Mouse (Mus musculus) neural tube, embryonic 13.5 days (tissue): ENCODE results near the gene Bicc1. TPM values are rescaled to one million over a fixed set of nuclear protein-coding genes. Genes with fewer than 3 reads are reported as not detected.

ENCODE experiments used
- ATAC-seq: fragments of 200-750 bp; cut with Nextera tagmentation; 2 replicates; pipeline ENCODE4 v1.8.0; 2017; ENCODE audit warnings: low read depth, mild to moderate bottlenecking, moderate TSS enrichment, moderate library complexity
- H3K27ac ChIP-seq: fragments of 300-500 bp; sonication (generic); replicated peaks from 2 replicates; pipeline ENCODE4 v1.5.1; 2015; ENCODE audit warnings: moderate library complexity, mild to moderate bottlenecking, inconsistent platforms
- H3K27me3 ChIP-seq: fragments of 300-500 bp; sonication (generic); 2 replicates; pipeline ENCODE4 v1.6.1; 2015; ENCODE audit warnings: mild to moderate bottlenecking, inconsistent platforms
- H3K36me3 ChIP-seq: fragments of 300-500 bp; sonication (generic); 2 replicates; pipeline ENCODE4 v1.6.1; 2015; ENCODE audit warnings: mild to moderate bottlenecking, inconsistent platforms
- H3K4me1 ChIP-seq: fragments of 300-500 bp; sonication (generic); replicated peaks from 2 replicates; pipeline ENCODE4 v1.6.1; 2015; ENCODE audit warnings: inconsistent platforms
- H3K4me2 ChIP-seq: fragments of 300-500 bp; sonication (generic); 2 replicates; pipeline ENCODE4 v1.6.1; 2015; ENCODE audit warnings: inconsistent platforms, mild to moderate bottlenecking, moderate library complexity
- H3K4me3 ChIP-seq: fragments of 300-500 bp; sonication (generic); 2 replicates; pipeline ENCODE4 v1.5.1; 2015; ENCODE audit warnings: mild to moderate bottlenecking, inconsistent platforms
- H3K9ac ChIP-seq: fragments of 300-500 bp; sonication (generic); 2 replicates; pipeline ENCODE4 v1.6.1; 2015; ENCODE audit warnings: moderate library complexity, mild to moderate bottlenecking, inconsistent platforms
- H3K9me3 ChIP-seq: fragments of 300-500 bp; sonication (generic); 2 replicates; pipeline ENCODE4 v1.6.1; 2016; ENCODE audit warnings: inconsistent platforms
- WGBS: fragments of 180-500 bp; shearing (Covaris S2); methylation state at CpG from one replicate; pipeline ENCODE4 v1.1.7; 2015; 5-methylcytosine and 5-hydroxymethylcytosine counted together
- polyA plus RNA-seq: library from polyadenylated mRNA; unstranded; fragments of >200 nt; fragmentation: Nextera tagmentation; extraction: Ambion mirVana; gene quantifications from 2 replicates; pipeline ENCODE4 v1.2.1, GENCODE M21; 2015

The Bicc1 gene
- polyA plus RNA-seq, 1 experiment from 2014 or later, result 5.9 TPM

GRCm38 (mm10) chr10:71138132-71138851, 21.2 kb downstream of the Bicc1 start:
- WGBS, result 69% methylated on average over 14 of the region's 14 CpGs

GRCm38 (mm10) chr10:71137606-71138005, 21.9 kb downstream of the Bicc1 start:
- 97% methylated on average over 9 of the region's 9 CpGs for WGBS

More at GRCm38 (mm10) chr10:71138132-71138851, 21.2 kb downstream of the Bicc1 start:
- Histone ChIP-seq H3K36me3 (no peaks in the 10 kb centered on the region), H3K9ac (no peak overlapping the region), H3K4me1 (no peaks in the 10 kb centered on the region), H3K4me3 (no peak overlapping the region), H3K4me2 (no peak overlapping the region), H3K27ac (no peak overlapping the region), H3K27me3 (no peaks in the 10 kb centered on the region), H3K9me3 (peaks cover 6% of the 10 kb centered on the region; the same call in 1 of the 2 replicates)
- ATAC-seq, result no peak

GRCm38 (mm10) chr10:71131333-71131732, 28.2 kb downstream of the Bicc1 start:
- Histone ChIP-seq H3K36me3 (no peaks in the 10 kb centered on the region), H3K9ac (no peak overlapping the region), H3K4me1 (no peaks in the 10 kb centered on the region), H3K4me3 (no peak overlapping the region), H3K9me3 (no peaks in the 10 kb centered on the region), H3K27me3 (no peaks in the 10 kb centered on the region), H3K4me2 (no peak overlapping the region), H3K27ac (no peak overlapping the region)
- WGBS, result 75% methylated on average over 9 of the region's 9 CpGs
- ATAC-seq, result no peak

More at GRCm38 (mm10) chr10:71137606-71138005, 21.9 kb downstream of the Bicc1 start:
- no peak overlapping the region for H3K4me2 ChIP-seq
- H3K27ac ChIP-seq, result no peak overlapping the region
- H3K9ac ChIP-seq, result no peak overlapping the region
- H3K27me3 ChIP-seq, result no peaks in the 10 kb centered on the region
- no peaks in the 10 kb centered on the region for H3K4me1 ChIP-seq
- H3K4me3 ChIP-seq, result no peak overlapping the region
- H3K36me3 ChIP-seq, result no peaks in the 10 kb centered on the region
- 0 out of 2 replicates have a peak, but pooled peaks cover 4% of the 10 kb centered on the region for H3K9me3 ChIP-seq
- no peak for ATAC-seq

- no peak overlapping the region for H3K4me2 ChIP-seq
- no peaks in the 10 kb centered on the region for H3K4me1 ChIP-seq
- no peak overlapping the region for H3K27ac ChIP-seq
- ATAC-seq, result no peak
- H3K27me3 ChIP-seq, result no peaks in the 10 kb centered on the region
- H3K9ac ChIP-seq, result no peak overlapping the region
- WGBS, result 61% methylated on average over 9 of the region's 9 CpGs
- no peaks in the 10 kb centered on the region for H3K9me3 ChIP-seq
- H3K4me3 ChIP-seq, result no peak overlapping the region
- no peaks in the 10 kb centered on the region for H3K36me3 ChIP-seq
Measured at GRCm38 (mm10) chr10:71130261-71130660, 29.2 kb downstream of the Bicc1 start.

- no peak for ATAC-seq
- H3K4me2 ChIP-seq, result no peak overlapping the region
- H3K9ac ChIP-seq, result no peak overlapping the region
- no peaks in the 10 kb centered on the region for H3K36me3 ChIP-seq
- no peaks in the 10 kb centered on the region for H3K9me3 ChIP-seq
- no peaks in the 10 kb centered on the region for H3K27me3 ChIP-seq
- H3K4me1 ChIP-seq, result no peaks in the 10 kb centered on the region
- WGBS, result 47% methylated on average over 8 of the region's 8 CpGs
- H3K4me3 ChIP-seq, result no peak overlapping the region
- no peak overlapping the region for H3K27ac ChIP-seq
Measured at GRCm38 (mm10) chr10:71127951-71128331, 31.6 kb downstream of the Bicc1 start.

GRCm38 (mm10) chr10:71127278-71127950, 32.1 kb downstream of the Bicc1 start:
- no peak for ATAC-seq
- H3K9me3 ChIP-seq, result no peaks in the 10 kb centered on the region
- H3K4me1 ChIP-seq, result no peaks in the 10 kb centered on the region
- H3K27me3 ChIP-seq, result no peaks in the 10 kb centered on the region
- no peak overlapping the region for H3K4me2 ChIP-seq
- no peak overlapping the region for H3K27ac ChIP-seq
- no peak overlapping the region for H3K4me3 ChIP-seq
- WGBS, result 73% methylated on average over 13 of the region's 13 CpGs
- H3K9ac ChIP-seq, result no peak overlapping the region
- H3K36me3 ChIP-seq, result no peaks in the 10 kb centered on the region

GRCm38 (mm10) chr10:71123974-71124373, 35.5 kb downstream of the Bicc1 start:
- Histone ChIP-seq H3K36me3 (no peaks in the 10 kb centered on the region), H3K27ac (no peak overlapping the region), H3K9ac (no peak overlapping the region), H3K4me2 (no peak overlapping the region), H3K9me3 (no peaks in the 10 kb centered on the region), H3K4me3 (no peak overlapping the region), H3K4me1 (no peaks in the 10 kb centered on the region), H3K27me3 (no peaks in the 10 kb centered on the region)
- 50% methylated on average over 3 of the region's 3 CpGs for WGBS
- ATAC-seq, result no peak

GRCm38 (mm10) chr10:71123395-71123794, 36.1 kb downstream of the Bicc1 start:
- Histone ChIP-seq H3K4me1 (no peaks in the 10 kb centered on the region), H3K4me2 (no peak overlapping the region), H3K36me3 (no peaks in the 10 kb centered on the region), H3K4me3 (no peak overlapping the region), H3K9me3 (no peaks in the 10 kb centered on the region), H3K27ac (no peak overlapping the region), H3K27me3 (no peaks in the 10 kb centered on the region), H3K9ac (no peak overlapping the region)
- 79% methylated on average over 4 of the region's 4 CpGs for WGBS
- no peak for ATAC-seq

- ATAC-seq, result no peak
- 79% methylated on average over 8 of the region's 8 CpGs for WGBS
Measured at GRCm38 (mm10) chr10:71122480-71122879, 37.0 kb downstream of the Bicc1 start.

GRCm38 (mm10) chr10:71120769-71121165, 38.7 kb downstream of the Bicc1 start:
- no peaks in the 10 kb centered on the region for H3K4me1 ChIP-seq
- 91% methylated on average over 3 of the region's 3 CpGs for WGBS
- H3K4me3 ChIP-seq, result no peak overlapping the region
- H3K9ac ChIP-seq, result no peak overlapping the region
- no peak overlapping the region for H3K27ac ChIP-seq
- H3K27me3 ChIP-seq, result no peaks in the 10 kb centered on the region
- ATAC-seq, result no peak
- no peaks in the 10 kb centered on the region for H3K9me3 ChIP-seq
- no peaks in the 10 kb centered on the region for H3K36me3 ChIP-seq
- H3K4me2 ChIP-seq, result no peak overlapping the region

More at GRCm38 (mm10) chr10:71122480-71122879, 37.0 kb downstream of the Bicc1 start:
- Histone ChIP-seq H3K27ac (no peak overlapping the region), H3K9me3 (no peaks in the 10 kb centered on the region), H3K4me1 (no peaks in the 10 kb centered on the region), H3K9ac (no peak overlapping the region), H3K4me3 (no peak overlapping the region), H3K36me3 (no peaks in the 10 kb centered on the region), H3K27me3 (no peaks in the 10 kb centered on the region), H3K4me2 (no peak overlapping the region)

- H3K4me3 ChIP-seq, result no peak overlapping the region
- no peak overlapping the region for H3K9ac ChIP-seq
- H3K36me3 ChIP-seq, result no peaks in the 10 kb centered on the region
- no peak for ATAC-seq
- no peak overlapping the region for H3K4me2 ChIP-seq
- 85% methylated on average over 14 of the region's 14 CpGs for WGBS
- no peaks in the 10 kb centered on the region for H3K4me1 ChIP-seq
- H3K9me3 ChIP-seq, result no peaks in the 10 kb centered on the region
- no peak overlapping the region for H3K27ac ChIP-seq
- no peaks in the 10 kb centered on the region for H3K27me3 ChIP-seq
Measured at GRCm38 (mm10) chr10:71120121-71120768, 39.3 kb downstream of the Bicc1 start.

GRCm38 (mm10) chr10:71119120-71119847, 40.2 kb downstream of the Bicc1 start:
- H3K27ac ChIP-seq, result no peak overlapping the region
- H3K9ac ChIP-seq, result no peak overlapping the region
- no peak for ATAC-seq
- no peaks in the 10 kb centered on the region for H3K27me3 ChIP-seq
- H3K9me3 ChIP-seq, result no peaks in the 10 kb centered on the region
- 76% methylated on average over 15 of the region's 15 CpGs for WGBS
- H3K4me2 ChIP-seq, result no peak overlapping the region
- no peaks in the 10 kb centered on the region for H3K4me1 ChIP-seq
- no peaks in the 10 kb centered on the region for H3K36me3 ChIP-seq
- H3K4me3 ChIP-seq, result no peak overlapping the region
